Mouse (Mus musculus): ENCODE data around the gene C330007P06Rik.
"Not testable (repeated sequence)": the region's sequence is repeated elsewhere in the genome, so short reads cannot be mapped to it uniquely, and the experiment has no call there.

C330007P06Rik gene

DNA sequence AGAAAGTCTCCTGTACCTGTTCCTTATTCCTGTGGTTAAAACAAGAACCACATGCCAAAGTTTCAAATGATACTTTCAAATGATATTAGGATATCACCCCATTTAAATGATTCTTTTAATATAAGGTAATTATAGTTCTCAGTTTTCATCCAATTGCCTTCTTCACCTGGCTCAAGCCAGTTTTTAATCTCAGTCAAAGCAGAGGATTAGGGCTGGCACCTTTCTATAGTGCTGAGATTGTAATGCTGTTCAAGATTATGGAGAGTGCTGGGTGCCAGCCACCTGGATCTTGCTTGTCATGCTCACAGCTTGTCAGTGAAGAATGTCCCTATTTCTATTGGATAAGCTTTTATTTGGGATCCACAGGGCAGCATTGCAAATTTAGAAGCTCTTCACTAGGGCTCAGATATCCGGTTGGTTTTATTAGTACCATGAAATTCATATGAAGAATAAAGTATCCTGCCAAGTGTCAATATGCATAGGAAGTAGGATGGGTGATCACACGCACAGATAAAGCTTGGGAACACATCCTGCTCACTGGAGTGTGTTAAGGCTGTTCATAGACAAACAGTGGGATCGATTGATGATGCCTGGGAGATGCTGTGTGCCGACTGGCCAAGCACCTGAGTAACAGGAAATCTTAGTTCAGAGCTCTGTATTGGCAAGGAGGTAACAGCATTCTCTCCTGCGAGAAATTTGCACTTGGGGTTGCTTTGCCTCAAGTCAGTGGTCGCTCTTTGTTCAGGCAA, 74.6 kb downstream of the C330007P06Rik start:
- no peak for DNase-seq (ENCODE audit: low read depth, low spot score)

DNA sequence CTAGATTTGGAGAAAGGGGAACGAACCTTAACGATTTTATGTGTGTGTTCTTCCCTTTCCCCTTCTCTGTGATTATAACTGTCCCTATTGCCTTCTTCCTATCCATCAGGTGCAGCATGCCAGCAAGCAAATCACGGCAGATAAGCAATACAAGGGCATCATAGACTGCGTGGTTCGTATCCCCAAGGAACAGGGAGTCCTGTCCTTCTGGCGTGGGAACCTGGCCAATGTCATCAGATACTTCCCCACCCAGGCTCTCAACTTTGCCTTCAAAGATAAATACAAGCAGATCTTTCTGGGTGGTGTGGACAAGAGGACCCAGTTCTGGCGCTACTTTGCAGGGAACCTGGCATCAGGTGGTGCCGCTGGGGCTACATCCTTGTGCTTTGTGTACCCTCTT, 77.2 kb downstream of the C330007P06Rik start:
- DNase-seq (ENCODE audit: low read depth, low spot score) = not testable (repeated sequence)

DNA sequence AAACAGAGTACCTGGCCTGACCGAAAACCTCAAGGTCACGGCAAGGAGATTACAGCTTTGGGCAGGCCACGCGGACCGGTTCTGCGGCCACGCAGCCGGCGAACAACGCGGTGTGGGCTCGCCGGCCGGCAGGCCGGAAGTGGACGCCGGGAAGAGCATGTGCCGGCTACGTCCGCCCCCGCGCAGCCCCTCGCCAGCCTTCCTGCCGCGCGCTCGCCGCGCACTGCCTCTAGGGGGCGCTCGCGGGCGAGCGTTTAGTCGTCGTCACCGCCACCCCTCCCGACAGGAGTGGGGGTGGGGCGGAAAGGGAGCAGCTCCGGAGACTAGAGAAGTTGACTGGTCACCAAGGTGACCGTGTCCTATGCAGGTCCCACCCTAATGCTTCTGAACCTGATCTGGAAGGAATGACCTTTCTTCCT, 77.7 kb downstream of the C330007P06Rik start:
- peak; percentile 63 for DNase-seq (ENCODE audit: low read depth, low spot score)

GRCm38 (mm10) chrX:36795424-36796162, 78.3 kb downstream of the C330007P06Rik start, which contains the start of gene Slc25a5:
Slc25a5 (plus strand) TSS chrX:36795651.
- DNase-seq (ENCODE audit: low read depth, low spot score) = peak; percentile 68

DNA sequence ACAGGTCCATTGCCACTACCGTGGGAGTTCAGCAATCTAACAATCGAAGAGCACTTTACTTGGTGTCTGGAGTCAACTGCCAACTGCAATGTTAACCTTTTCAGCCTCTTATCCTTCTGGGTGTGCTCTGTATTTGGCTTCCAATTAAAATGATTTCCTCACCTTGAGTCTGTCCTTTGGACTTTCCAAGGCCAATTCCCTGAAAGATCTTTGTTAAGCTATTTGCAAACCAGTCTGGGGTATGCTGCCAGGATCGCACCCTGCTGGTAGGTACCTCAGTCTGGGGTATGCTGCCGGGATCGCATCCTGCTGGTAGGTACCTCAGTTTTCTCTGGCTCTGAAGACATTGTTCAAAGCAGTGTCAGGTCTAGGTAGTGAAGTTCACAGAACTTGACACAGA, 79.3 kb downstream of the C330007P06Rik start:
- DNase-seq (ENCODE audit: low read depth, low spot score) = no peak

GRCm38 (mm10) chrX:36789360-36789759, 84.6 kb downstream of the C330007P06Rik start:
- DNase-seq (ENCODE audit: low read depth, low spot score) = no peak

GRCm38 (mm10) chrX:36777694-36778093, 96.2 kb downstream of the C330007P06Rik start:
- DNase-seq (ENCODE audit: low read depth, low spot score) = no peak

GRCm38 (mm10) chrX:36775520-36775919, 98.4 kb downstream of the C330007P06Rik start:
- DNase-seq (ENCODE audit: low read depth, low spot score) = no peak

Data from retina, adult 2 months (tissue).